Mouse (Mus musculus): ENCODE data around the gene Spcs1. TPM values are rescaled to one million over a fixed set of nuclear protein-coding genes. Genes with fewer than 3 reads are reported as not detected.

The Spcs1 gene
- polyA plus RNA-seq, 1 experiment from 2014 or later, result 368 TPM

Other genes starting within 250 kb of the Spcs1 start
- 12.7 and 14.2 TPM in 2 replicates for gene Tmem110, start 176.1 kb downstream of the Spcs1 start, polyA plus RNA-seq (2015; fragmentation: Nextera tagmentation; extraction: Ambion mirVana)
- gene Mustn1, start 122.5 kb downstream of the Spcs1 start, polyA plus RNA-seq (2015; fragmentation: Nextera tagmentation; extraction: Ambion mirVana), result 3.9 and 4.3 TPM in 2 replicates
- 0.52 and 1.5 TPM in 2 replicates for gene Itih4, start 115.2 kb downstream of the Spcs1 start, polyA plus RNA-seq (2015; fragmentation: Nextera tagmentation; extraction: Ambion mirVana)
- gene Itih3, start 77.9 kb downstream of the Spcs1 start, polyA plus RNA-seq (2015; fragmentation: Nextera tagmentation; extraction: Ambion mirVana), result 1.6 and 3.5 TPM in 2 replicates
- 0.05 and 0.22 TPM in 2 replicates for gene Itih1, start 58.4 kb downstream of the Spcs1 start, polyA plus RNA-seq (2015; fragmentation: Nextera tagmentation; extraction: Ambion mirVana)
- 5.4 and 7.3 TPM in 2 replicates for gene Nek4, start 50.3 kb downstream of the Spcs1 start, polyA plus RNA-seq (2015; fragmentation: Nextera tagmentation; extraction: Ambion mirVana)
- gene Glt8d1, start 272 bp downstream of the Spcs1 start, polyA plus RNA-seq (2015; fragmentation: Nextera tagmentation; extraction: Ambion mirVana), result 45.2 and 46.8 TPM in 2 replicates
- 91.4 and 101 TPM in 2 replicates for gene Pbrm1, start 17.5 kb upstream of the Spcs1 start, polyA plus RNA-seq (2015; fragmentation: Nextera tagmentation; extraction: Ambion mirVana)
- gene Gnl3, start 17.5 kb upstream of the Spcs1 start, polyA plus RNA-seq (2015; fragmentation: Nextera tagmentation; extraction: Ambion mirVana), result 54.2 and 55.1 TPM in 2 replicates
- 75.6 and 94.1 TPM in 2 replicates for gene Smim4, start 127.3 kb upstream of the Spcs1 start, polyA plus RNA-seq (2015; fragmentation: Nextera tagmentation; extraction: Ambion mirVana)
- 278 and 339 TPM in 2 replicates for gene Nt5dc2, start 129.4 kb upstream of the Spcs1 start, polyA plus RNA-seq (2015; fragmentation: Nextera tagmentation; extraction: Ambion mirVana)
- gene Stab1, start 167.0 kb upstream of the Spcs1 start, polyA plus RNA-seq (2015; fragmentation: Nextera tagmentation; extraction: Ambion mirVana), result 43.7 and 46.8 TPM in 2 replicates
- 3,799 and 4,649 TPM in 2 replicates for gene Tnnc1, start 206.6 kb upstream of the Spcs1 start, polyA plus RNA-seq (2015; fragmentation: Nextera tagmentation; extraction: Ambion mirVana)
- gene Nisch, start 215.3 kb upstream of the Spcs1 start, polyA plus RNA-seq (2015; fragmentation: Nextera tagmentation; extraction: Ambion mirVana), result 287 and 381 TPM in 2 replicates
- gene Sema3g, start 216.2 kb upstream of the Spcs1 start, polyA plus RNA-seq (2015; fragmentation: Nextera tagmentation; extraction: Ambion mirVana), result 0.60 and 0.83 TPM in 2 replicates
- 7.9 and 8.3 TPM in 2 replicates for gene Phf7, start 249.6 kb upstream of the Spcs1 start, polyA plus RNA-seq (2015; fragmentation: Nextera tagmentation; extraction: Ambion mirVana)
- gene Bap1, start 249.8 kb upstream of the Spcs1 start, polyA plus RNA-seq (2015; fragmentation: Nextera tagmentation; extraction: Ambion mirVana), result 43.2 and 59.0 TPM in 2 replicates